Mouse (Mus musculus) cerebellum, adult 8-10 months (tissue): ENCODE data around the gene Acadl.

ENCODE experiments used
- DNase-seq: peaks from one replicate; pipeline ENCODE4 v3.0.0; 2022

Acadl gene

DNA sequence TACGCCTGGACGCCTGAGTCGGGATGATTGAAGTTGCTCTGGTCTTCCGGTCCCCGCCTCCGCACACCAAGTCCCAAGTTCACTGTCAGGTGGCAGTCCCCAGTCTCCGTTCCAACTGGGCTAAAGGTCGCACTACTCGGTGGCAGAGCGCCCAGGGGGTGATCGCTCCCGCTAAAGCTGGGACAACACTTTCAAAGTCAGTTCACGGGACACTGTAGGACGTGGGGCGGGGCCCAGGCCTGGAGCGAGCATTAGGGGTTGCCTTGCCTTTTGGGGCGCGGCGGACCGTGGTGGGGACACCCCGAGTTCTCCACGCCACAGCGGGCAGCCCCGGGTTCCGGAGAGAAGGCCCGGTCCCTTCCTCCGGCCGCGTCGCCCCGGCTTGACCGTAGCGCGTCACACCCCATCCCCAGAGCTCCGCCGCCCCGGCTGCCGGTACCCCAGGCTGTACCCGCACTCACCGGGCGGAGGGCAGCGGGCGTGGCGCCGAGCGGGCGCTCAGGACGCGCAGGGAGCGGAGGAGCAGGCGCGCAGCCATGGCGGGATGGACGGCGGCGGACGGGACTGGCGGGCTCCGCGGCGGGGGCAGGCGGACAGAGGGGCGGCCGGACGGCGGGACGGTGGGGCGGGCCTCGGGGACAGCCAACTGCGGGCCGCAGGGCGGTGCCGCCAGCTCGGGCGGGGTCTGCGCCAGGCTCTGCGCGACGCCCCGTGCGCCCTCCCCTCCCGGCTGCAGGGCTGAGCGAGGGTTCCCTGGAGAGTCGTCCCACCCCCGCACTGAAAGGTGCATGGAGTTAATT is at the start of gene Acadl:
Acadl (minus strand) TSS at position 566 of the 800 bp plus-strand sequence.
- DNase-seq: peak; percentile 19

DNA sequence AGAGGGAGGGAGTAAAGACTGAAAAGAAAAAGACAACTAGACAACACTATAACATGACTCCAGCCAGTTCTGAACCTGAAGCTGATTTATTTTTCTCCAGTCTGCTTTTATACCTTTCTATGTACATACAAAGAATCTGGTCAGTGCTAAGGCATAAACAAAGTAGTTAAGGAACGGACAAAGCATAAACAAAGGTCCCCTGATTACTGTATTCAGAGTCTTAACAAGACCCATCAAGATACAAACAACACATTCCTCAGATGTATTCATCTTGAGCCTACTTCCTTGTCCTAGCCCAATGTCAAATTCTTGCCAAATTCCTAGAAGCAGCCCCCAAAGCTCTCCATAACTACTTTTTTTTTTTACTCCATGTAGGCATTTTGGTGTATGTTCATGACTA is 49.2 kb upstream of the Acadl start:
- DNase-seq: no peak

DNA sequence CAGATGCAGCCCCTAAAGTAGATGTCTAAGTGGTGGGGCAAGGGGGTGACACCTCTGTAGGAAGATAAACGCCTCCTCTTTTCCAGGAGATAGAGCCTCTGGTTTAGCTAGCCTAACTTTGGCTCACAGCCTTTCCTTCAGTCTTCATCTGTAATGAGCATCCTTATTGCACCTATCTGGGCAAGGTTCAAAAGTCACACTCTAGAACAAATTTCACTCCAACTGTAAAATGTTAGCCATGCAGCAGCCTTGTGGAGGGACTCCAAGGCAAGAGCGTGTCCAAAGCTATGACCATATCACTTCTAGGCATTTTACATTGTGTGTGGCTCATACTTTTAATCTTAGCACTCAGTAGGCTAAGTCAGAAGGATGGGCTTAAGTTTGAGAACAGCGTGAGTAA is 39.5 kb upstream of the Acadl start:
- no peak for DNase-seq

DNA sequence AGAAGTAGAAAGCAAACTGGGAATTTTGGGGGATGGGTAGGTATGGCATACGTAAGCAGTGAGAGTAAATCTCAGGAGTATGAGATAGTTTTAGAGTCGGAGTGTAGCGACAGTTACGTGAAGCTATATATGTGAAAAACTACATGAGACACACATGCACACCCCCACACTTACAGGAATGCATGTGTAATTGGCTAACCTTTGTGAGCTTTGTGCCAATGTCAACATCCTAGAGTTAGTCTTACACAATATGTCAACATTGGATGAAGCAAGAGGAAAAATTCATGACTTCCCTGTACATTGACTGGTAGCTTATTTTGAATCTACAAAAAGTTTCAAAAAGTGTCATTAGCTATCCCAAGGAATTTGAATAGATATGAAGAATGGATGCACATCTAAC is 37.9 kb upstream of the Acadl start:
- no peak for DNase-seq

DNA sequence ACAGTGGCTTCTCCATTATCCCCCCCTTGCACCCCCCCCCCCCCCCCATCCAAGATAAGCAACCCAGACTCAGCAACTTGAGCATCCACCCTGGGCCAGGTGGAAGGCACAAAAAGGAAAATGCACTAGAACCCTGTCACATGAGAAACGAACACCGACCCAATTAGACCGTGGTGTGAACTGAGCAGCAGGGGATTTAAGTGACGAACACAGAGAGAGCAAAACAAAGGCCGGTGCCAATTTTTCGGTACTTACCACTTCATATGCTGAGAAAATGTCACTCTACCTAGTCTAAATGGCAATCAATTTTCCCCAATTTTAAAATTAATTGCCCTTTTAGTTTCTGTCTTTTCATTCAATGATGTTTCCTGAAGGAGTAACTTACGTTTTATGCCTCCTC is 35.2 kb upstream of the Acadl start:
- no peak for DNase-seq

DNA sequence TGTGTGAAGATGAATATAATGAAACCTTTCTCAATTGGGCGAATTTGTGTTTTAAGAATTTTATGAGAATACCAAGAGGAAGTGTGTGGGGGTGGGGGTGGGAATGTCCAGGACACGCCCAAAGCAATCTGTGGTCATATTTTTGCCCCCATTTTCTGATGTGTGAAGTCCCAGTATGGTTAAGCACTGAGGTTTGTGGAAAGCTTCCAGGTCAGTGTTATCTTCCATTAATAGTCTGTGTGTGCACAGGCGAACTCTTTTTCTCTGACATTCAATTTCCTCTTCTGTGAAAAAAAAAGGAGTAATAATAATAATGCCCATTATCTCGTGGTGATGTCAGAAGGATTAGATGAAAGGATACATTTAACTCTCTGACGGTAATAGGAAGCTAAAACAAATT is 33.5 kb upstream of the Acadl start:
- DNase-seq: no peak

DNA sequence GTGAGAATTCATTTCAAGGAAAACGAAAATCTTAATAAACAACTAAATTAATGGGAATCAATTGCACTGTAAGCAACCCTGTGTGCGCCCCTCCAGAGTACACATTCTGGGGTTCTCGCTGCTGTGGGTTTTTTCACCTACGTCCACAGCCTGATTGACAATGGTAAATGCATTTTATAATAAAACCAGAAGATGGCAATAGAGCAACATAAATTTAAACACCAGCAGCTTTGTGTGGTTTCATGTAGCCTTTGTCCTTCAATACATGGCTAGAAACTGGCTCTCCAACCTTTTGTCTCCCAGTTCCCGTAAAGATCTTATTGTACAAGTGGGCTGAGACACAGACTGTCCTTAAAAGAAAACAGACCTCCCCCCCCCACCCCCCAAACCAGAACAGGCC is 33.0 kb upstream of the Acadl start:
- DNase-seq: no peak

DNA sequence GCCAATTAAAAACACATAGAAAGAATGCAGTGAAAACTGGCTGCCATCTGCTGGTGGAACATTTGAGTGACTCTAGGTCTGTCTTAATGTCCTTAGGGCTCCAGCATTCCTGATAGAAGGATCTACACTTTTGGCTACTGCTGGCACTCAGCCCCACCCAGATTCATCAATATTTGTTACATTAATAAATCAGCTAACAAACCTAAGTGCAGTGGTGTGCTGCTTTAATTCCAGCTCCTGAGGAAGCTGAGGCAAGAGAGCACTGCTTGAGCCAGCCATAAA is 32.7 kb upstream of the Acadl start:
- DNase-seq: peak; percentile 2

DNA sequence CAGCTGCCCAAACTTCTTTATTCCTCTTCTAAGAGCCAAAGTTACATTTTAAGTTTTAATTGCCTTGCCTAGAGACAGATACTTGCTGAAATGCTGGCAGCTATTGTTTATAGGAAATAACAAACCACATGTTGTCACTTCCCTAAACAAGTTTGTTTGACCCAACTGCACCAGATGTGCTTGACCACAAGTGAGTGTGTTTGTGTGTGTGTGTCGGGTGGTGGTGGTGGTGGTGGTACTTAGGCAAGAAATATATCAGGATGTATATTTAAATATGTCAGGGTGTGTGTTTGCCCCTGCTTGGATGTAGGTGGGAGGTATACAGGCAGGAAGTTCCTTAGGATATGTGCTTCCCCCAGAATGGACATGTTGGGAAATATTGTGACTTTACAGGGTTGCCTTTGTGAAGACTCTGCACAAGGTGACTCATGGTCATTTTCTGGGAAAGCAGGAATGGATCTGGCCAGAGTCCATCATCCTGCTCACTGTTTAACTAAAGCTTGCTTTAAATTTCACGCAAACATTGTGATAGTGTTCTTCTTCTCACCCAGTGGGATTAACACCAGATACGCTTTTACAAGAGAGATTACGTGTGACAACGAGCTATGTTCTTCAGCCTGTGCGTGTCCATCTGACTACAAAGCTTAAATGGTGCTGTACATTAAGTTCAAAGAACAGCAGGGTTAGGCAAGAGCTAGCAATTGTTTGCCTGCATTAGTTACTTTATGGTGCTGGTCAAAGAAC is 32.2 kb upstream of the Acadl start:
- DNase-seq: no peak

DNA sequence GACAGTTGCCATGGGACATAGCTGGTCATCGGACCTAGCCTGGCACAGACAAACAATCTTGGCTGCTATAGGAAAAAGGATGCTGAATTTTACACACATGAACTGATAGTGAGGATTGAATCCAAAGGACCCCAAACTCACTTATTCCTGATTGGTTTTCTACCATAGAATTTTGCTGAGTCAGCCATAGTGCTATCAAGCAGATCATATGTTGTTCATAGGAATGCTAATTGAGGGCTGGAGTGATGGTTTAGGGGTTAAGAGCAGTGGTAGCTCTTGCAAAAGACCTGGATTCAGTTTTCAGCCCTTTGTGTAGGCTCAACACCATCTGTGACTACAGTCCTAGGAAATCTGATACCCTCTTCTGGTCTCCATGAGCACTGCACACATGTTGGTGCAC is 24.1 kb upstream of the Acadl start:
- DNase-seq: no peak

DNA sequence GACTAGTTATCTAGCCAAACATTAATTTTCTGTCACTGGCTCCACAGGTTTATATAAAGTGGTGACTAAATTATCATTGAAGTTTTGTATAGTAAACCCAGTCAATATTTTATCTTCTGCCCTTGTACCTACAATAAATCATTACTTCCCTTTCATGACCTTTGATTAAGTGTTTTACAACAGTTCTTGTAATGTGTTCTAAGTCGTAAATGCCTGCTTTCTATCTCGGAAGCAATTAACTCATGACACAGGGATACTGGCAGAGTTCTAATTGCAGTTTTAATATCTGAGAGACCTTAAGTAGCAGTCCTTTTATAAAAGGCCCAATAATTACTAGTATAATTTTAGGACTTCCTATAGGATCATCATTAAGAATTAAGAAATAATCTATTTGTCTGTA is 17.1 kb upstream of the Acadl start:
- no peak for DNase-seq

DNA sequence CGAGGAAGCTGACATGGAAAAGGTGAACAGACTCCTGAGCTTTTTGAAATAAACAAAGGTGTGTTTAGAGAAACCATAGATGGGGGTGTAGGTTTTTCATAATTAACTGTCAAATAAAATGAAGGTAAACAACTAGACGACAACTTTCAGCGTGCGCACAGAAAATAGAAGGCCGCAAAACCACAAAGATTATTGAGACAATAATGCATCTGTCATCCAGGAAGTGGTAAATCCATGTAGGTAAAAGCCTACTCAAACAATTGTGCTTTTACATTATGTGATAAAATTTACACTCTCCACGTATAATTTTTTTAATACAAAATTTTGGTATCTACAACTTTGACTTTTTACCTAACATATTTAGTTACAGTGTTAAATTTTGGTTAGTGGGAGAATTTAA is 11.7 kb upstream of the Acadl start:
- DNase-seq: no peak

DNA sequence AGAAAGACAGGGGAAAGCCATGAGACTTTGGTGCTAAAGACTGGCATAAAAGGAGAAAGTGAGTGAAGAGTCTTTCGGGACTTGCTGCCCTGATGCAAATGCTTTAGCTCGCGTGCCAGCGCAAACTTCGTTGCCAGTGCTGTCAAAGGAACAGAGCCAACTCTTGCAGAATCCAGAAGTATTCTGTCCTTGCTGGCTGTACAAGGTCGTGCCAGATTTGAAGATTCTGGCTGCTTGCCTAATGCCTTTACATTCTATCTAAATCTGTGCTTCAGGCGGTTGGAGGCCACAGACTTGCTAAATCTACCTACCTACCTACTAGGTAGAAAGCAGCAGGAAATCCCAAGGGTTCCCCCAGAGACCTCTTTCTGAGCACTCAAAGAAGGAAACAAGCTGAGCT is 8.5 kb upstream of the Acadl start:
- no peak for DNase-seq

DNA sequence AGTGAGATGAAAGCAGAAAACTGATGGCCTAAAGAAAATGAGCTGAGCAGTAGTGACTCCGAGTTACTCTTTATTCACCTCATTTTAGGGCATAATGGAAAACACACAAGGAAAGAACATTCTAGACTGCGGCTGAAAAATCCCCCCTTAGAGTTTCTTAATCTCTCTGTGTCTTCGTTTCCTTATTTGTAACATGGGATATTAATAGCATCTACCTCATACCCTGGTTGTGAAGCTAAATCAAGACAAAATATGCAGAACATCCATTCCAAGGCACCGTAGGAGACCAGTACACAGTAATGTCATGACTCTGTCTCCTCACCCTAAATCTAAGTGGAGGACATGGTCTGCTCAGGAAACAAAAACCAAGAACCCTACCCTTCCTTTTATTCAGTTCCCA is 2.6 kb upstream of the Acadl start:
- no peak for DNase-seq

DNA sequence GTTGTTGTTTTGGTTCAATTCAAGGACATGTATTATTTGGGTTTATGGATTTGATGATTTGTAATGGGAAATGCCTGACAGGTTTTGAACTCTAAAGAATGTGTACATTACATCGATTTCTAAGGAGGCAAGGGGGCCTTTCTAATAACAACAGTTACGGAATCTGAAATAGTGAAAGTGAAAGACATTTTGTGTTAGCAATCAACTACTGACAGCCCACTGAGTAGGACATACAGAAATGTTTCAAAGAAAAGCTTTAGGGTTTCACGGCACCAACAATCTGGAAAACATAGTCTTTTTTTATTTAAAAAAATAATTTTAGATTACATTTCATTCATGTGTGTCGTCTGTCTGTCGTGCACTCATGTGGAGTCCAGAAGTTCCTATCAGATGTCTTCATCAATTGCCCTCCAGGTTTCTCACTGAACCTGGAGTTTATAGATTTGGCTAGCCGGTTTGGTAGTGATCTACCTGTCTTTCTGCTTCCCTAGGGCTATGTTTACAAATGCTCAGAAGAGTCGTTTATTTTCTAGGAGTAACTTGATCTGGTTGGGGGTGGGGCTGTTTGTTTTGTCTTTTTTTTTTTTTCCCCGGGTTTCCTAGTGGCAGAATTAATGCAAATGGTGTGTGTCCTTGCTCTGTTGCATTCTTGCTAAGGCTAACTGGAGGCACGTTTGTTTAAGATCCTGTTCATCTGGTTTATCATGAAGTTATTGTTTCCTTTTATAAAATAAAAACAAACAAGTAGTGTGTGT is 841 bp upstream of the Acadl start:
- DNase-seq: no peak

DNA sequence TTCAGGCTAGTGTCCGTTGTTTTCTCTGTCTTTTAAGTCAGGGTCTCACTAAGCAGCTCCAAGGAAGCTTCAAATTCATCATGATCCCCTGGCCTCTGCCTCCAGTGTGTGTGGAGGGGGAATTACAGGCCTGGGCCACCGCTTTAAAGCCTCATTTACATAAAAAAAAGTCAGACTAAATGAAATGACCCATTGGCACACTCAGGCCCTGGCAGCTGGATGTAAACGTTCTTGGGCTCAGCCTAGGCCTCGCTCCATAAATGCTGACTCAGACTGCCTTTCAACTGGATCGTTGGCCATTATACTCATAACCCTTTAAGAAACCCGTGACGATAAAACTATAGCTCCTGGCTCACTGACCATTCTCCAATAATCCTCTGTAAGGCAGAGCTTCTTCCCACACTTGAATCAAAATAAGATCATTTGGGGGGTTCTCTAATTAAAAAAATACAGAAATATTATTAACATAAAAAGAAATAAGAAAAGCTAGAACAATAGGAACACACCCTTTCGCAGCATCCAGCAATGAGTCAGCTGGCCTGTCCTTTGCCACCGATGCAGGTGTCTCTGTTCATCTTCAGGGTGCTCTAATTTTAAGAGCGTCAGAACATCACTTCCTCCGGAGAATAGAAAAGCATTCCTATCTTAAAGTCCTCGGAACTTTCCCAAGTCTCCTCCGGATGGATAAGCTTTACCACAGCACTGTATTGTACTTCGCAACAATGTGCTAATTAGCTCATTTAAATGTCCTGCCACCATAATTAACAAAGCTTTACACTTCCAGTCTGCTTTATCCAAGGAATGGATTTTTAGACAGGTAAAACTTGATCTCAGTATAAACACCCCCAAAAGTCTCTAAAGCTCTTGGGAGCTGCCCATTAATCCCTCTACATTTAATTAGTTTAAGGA is 1.1 kb downstream of the Acadl start:
- DNase-seq: no peak

DNA sequence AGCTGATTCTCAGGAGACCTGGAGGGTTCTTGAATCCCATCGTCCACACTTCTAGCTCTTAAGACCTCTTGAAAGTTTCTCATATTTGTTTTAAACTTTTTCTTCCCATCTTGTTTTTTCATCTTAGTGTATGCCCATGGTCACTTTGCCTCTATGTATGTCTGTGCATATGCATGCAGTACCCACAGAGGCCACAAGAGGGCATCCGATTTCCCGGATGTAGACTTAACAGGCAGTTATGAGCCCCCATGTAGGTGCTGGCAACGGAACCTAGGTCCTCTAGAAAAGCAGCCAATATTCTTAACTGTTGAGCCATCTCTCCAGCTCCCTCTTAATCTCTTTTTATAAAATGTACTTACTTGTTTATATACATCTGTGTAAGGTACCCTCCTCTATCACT is 15.6 kb downstream of the Acadl start:
- DNase-seq: no peak

DNA sequence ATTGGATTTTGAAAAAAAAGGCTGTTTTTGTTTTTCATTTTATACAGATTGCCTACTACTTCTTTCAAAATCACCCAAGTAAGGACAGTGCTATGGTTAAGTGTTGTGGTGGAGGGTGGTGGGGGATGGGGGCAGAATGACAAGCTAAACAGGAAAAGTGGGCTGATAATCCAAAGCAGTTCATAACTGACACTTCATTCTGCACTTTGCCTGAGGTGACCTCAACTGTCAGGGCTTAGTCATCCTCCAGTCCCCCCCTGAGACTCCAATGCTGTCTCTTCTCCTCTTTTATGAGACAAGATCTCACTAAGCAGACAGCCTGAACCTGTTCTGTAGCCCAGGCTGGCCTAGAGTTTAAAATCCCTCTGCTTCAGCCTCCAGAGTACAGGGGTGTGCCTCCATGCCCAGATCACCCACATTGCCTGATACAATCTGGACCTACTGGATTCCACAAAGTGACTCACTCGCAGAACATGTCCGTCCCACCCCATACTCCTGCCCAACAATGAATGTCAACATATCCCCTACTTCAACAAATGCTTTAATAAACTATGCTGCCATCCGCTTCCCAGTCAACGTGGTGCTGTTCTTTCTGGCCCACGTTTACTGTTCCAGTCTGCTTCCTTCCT is 17.3 kb downstream of the Acadl start:
- DNase-seq: no peak

DNA sequence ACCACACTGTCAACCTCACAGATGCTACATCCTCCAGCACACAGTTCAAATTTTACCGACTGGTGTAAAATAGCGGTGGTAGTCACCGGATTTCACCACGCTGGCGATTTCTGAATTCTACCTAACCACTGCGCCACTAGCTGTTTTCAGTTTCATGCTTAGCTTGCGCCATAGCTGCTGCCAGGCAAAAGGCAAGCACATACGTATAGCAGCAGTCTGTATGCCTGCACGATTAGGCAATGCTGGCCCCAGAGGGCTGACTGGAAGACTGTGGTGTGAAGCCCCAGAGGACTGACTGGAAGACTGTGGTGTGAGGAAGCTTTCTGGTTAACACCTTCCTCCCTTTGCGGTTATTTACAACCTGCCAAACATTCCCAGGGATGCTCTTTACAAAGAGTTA is 21.1 kb downstream of the Acadl start:
- DNase-seq: no peak

DNA sequence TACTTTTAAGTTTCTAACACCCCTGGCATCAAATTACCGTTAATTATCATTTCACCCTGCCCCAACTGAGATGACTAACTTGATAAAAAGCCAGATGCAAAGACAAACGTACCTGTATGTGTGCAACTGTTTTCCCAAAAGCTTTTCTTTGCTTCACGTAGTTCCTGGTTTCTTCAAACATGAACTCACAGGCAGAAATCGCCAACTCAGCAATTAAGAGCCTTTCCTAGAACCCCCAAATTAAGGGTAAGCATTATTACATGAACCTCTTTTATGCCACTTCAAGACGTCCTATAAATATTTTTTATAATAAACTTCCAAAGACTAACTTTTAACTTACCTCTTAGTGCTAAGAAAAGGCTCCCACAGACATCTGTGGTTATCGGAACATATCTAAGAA is 21.6 kb downstream of the Acadl start:
- DNase-seq: no peak

DNA sequence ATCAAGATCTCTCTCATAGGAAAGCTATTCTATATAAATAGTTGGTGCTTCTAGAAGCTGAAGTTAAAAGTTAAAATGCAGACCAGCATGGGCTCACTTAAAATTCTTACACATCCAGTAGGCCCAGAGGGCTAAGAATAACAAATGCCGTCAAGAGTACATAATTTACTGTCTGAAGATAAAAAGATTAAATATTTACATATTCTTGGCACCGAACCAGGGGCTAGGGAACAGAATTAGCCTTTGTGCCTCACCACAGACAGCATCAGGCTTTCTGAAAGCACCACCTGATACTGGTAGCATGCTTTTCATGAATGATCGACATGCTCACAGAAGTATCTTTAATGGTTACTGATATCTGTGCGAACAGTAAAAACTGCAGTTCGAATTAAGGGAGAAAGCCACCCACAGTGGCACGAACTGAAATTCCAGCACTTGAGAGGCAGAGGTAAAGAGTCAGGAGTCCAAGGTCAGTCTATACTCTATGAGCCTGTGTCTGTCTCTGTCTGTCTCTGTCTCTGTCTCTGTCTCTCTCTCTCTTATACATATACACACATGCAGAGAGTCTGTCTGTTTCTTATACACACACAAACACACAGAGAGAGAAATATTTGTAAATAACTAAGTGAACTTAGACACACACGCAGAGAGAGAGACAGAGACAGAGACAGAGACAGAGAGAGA is 23.2 kb downstream of the Acadl start:
- no peak for DNase-seq

DNA sequence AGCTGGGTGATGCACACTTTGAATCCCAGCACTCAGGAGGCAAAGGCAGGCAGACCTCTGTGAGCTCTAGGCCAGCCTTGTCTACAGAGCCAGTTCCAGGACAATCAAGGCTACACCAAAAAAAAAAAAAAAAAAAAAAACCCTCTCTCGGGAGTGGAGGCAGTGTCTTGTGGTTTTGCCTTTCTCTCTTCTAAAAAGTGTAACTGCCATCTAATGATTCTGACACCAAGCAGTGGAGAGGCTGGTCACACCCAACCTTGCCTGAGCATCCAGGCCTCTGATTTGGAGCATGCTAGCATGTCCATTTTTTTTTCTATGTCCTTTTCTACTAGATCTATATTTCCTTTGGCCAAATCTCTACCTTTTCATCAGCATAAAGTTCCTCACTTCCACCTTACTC is 23.9 kb downstream of the Acadl start:
- DNase-seq: no peak
